Mouse (Mus musculus) heart, embryonic 11.5 days (tissue): ENCODE results near the gene Idh2. TPM values are rescaled to one million over a fixed set of nuclear protein-coding genes. Genes with fewer than 3 reads are reported as not detected.
"Not testable (repeated sequence)": the region's sequence is repeated elsewhere in the genome, so short reads cannot be mapped to it uniquely, and the experiment has no call there.

Experiments used
- ATAC-seq: fragments of 200-750 bp; cut with Nextera tagmentation; replicated peaks from 2 replicates; pipeline ENCODE4 v1.8.0; 2017; ENCODE audit warnings: moderate library complexity; ENCODE audit not compliant: insufficient number of reproducible peaks, low FRiP score, low TSS enrichment
- H3K27ac ChIP-seq: fragments of 300-500 bp; sonication (generic); 2 replicates; pipeline ENCODE4 v1.5.1; 2014; ENCODE audit warnings: mild to moderate bottlenecking, low read depth, low read length
- H3K27me3 ChIP-seq: fragments of 300-500 bp; sonication (generic); 2 replicates; pipeline ENCODE4 v1.6.1; 2014; ENCODE audit warnings: mild to moderate bottlenecking, low read length, mixed read lengths; ENCODE audit not compliant: control insufficient read depth, insufficient read depth
- H3K36me3 ChIP-seq: fragments of 300-500 bp; sonication (generic); 2 replicates; pipeline ENCODE4 v1.6.1; 2014; ENCODE audit warnings: mild to moderate bottlenecking, low read length, moderate library complexity, mixed read lengths; ENCODE audit not compliant: control insufficient read depth, insufficient read depth
- H3K4me1 ChIP-seq: fragments of 300-500 bp; sonication (generic); 2 replicates; pipeline ENCODE4 v1.6.1; 2014; ENCODE audit warnings: low read length; ENCODE audit not compliant: control insufficient read depth, insufficient read depth
- H3K4me2 ChIP-seq: fragments of 300-500 bp; sonication (generic); 2 replicates; pipeline ENCODE4 v1.6.1; 2014; ENCODE audit warnings: mild to moderate bottlenecking, moderate library complexity
- H3K4me3 ChIP-seq: fragments of 300-500 bp; sonication (generic); 2 replicates; pipeline ENCODE4 v1.5.1; 2014; ENCODE audit warnings: low read depth, low read length
- H3K9ac ChIP-seq: fragments of 300-500 bp; sonication (generic); 2 replicates; pipeline ENCODE4 v1.6.1; 2014; ENCODE audit warnings: mild to moderate bottlenecking, low read depth, low read length, moderate library complexity
- H3K9me3 ChIP-seq: fragments of 300-500 bp; sonication (generic); replicated peaks from 2 replicates; pipeline ENCODE4 v1.6.1; 2016; ENCODE audit warnings: low read length; ENCODE audit not compliant: control insufficient read depth
- WGBS: fragments of 180-500 bp; shearing (Covaris S2); extraction: QIAGEN DNeasy Blood & Tissue Kit; methylation state at CpG from one replicate; pipeline ENCODE4 v1.1.7; 2014; ENCODE audit not compliant: insufficient replicate concordance; 5-methylcytosine and 5-hydroxymethylcytosine counted together
- polyA plus RNA-seq: library from polyadenylated mRNA; unstranded; fragments of >200 nt; fragmentation: Nextera tagmentation; extraction: Ambion mirVana; gene quantifications from 2 replicates; pipeline ENCODE4 v1.2.1, GENCODE M21; 2014

The Idh2 gene
- polyA plus RNA-seq, 1 experiment from 2014 or later, result 1,200 TPM

- Histone ChIP-seq H3K4me3 (no peak overlapping the region), H3K27ac (peak overlapping the region; percentile 87), H3K9me3 (no peaks in the 10 kb centered on the region), H3K4me2 (peak overlapping the region; percentile 24), H3K9ac (peak overlapping the region; percentile 46), H3K4me1 (peaks cover 59% of the 10 kb centered on the region), H3K36me3 (no peaks in the 10 kb centered on the region), H3K27me3 (no peaks in the 10 kb centered on the region)
- ATAC-seq, result no peak
- 52% methylated on average over 4 of the region's 4 CpGs for WGBS
Observed at GRCm38 (mm10) chr7:80057002-80057691, 58.0 kb downstream of the Idh2 start.

- Histone ChIP-seq H3K4me2 (no peak overlapping the region), H3K27me3 (no peaks in the 10 kb centered on the region), H3K9ac (no peak overlapping the region), H3K9me3 (no peaks in the 10 kb centered on the region), H3K4me3 (no peak overlapping the region), H3K4me1 (peaks cover 62% of the 10 kb centered on the region), H3K27ac (no peak overlapping the region), H3K36me3 (no peaks in the 10 kb centered on the region)
- 75% methylated on average over 12 of the region's 12 CpGs for WGBS
- ATAC-seq, result no peak
Observed at GRCm38 (mm10) chr7:80055781-80056180, 59.4 kb downstream of the Idh2 start.

GRCm38 (mm10) chr7:80053147-80053546, 62.0 kb downstream of the Idh2 start:
- no peak overlapping the region for H3K27ac ChIP-seq
- peaks cover 42% of the 10 kb centered on the region for H3K4me1 ChIP-seq
- H3K36me3 ChIP-seq, result no peaks in the 10 kb centered on the region
- no peak for ATAC-seq
- no peaks in the 10 kb centered on the region for H3K27me3 ChIP-seq
- no peaks in the 10 kb centered on the region for H3K9me3 ChIP-seq
- no peak overlapping the region for H3K4me3 ChIP-seq
- H3K4me2 ChIP-seq, result no peak overlapping the region
- 85% methylated on average over 9 of the region's 9 CpGs for WGBS
- H3K9ac ChIP-seq, result no peak overlapping the region

GRCm38 (mm10) chr7:80052261-80052660, 62.9 kb downstream of the Idh2 start:
- no peaks in the 10 kb centered on the region for H3K27me3 ChIP-seq
- H3K4me3 ChIP-seq, result no peak overlapping the region
- H3K4me1 ChIP-seq, result peaks cover 41% of the 10 kb centered on the region
- WGBS, result 42% methylated on average over 11 of the region's 11 CpGs
- H3K9me3 ChIP-seq, result no peaks in the 10 kb centered on the region
- H3K9ac ChIP-seq, result peak overlapping the region; percentile 5; the same call in 1 of the 2 replicates
- no peak; the same call in 1 of the 2 replicates for ATAC-seq
- no peaks in the 10 kb centered on the region for H3K36me3 ChIP-seq
- no peak overlapping the region for H3K27ac ChIP-seq
- peak overlapping the region; percentile 22 for H3K4me2 ChIP-seq

- WGBS, result 64% methylated on average over 6 of the region's 6 CpGs
- H3K4me1 ChIP-seq, result peaks cover 41% of the 10 kb centered on the region
- H3K4me3 ChIP-seq, result no peak overlapping the region
- H3K9ac ChIP-seq, result no peak overlapping the region; the same call in 1 of the 2 replicates
- no peak overlapping the region for H3K27ac ChIP-seq
- no peak overlapping the region for H3K4me2 ChIP-seq
- no peaks in the 10 kb centered on the region for H3K36me3 ChIP-seq
- no peaks in the 10 kb centered on the region for H3K27me3 ChIP-seq
- no peaks in the 10 kb centered on the region for H3K9me3 ChIP-seq
- ATAC-seq, result 0 out of 2 replicates have a peak, but pooled peaks have one; percentile 39
Observed at GRCm38 (mm10) chr7:80051835-80052234, 63.4 kb downstream of the Idh2 start.

- not testable (repeated sequence) for H3K27ac ChIP-seq, ATAC-seq, H3K9me3 ChIP-seq, H3K36me3 ChIP-seq, H3K4me3 ChIP-seq, H3K27me3 ChIP-seq, H3K9ac ChIP-seq, H3K4me2 ChIP-seq
- peaks cover 32% of the 10 kb centered on the region for H3K4me1 ChIP-seq
- WGBS, result 85% methylated on average over 1 of the region's 1 CpGs
Observed at GRCm38 (mm10) chr7:80050382-80050781, 64.8 kb downstream of the Idh2 start.

- H3K4me1 ChIP-seq, result peaks cover 39% of the 10 kb centered on the region
- H3K27me3 ChIP-seq, result no peaks in the 10 kb centered on the region
- no peak overlapping the region for H3K4me3 ChIP-seq
- no peaks in the 10 kb centered on the region for H3K9me3 ChIP-seq
- H3K36me3 ChIP-seq, result no peaks in the 10 kb centered on the region
- WGBS, result 70% methylated on average over 2 of the region's 2 CpGs
- H3K4me2 ChIP-seq, result no peak overlapping the region
- no peak for ATAC-seq
- no peak overlapping the region for H3K9ac ChIP-seq
- no peak overlapping the region for H3K27ac ChIP-seq
Observed at GRCm38 (mm10) chr7:80049746-80050145, 65.4 kb downstream of the Idh2 start.

- Histone ChIP-seq H3K4me1 (peaks cover 38% of the 10 kb centered on the region), H3K36me3 (no peaks in the 10 kb centered on the region), H3K9me3 (no peaks in the 10 kb centered on the region), H3K9ac (no peak overlapping the region), H3K4me2 (no peak overlapping the region), H3K27me3 (no peaks in the 10 kb centered on the region), H3K27ac (no peak overlapping the region), H3K4me3 (no peak overlapping the region)
- ATAC-seq, result no peak
- 56% methylated on average over 4 of the region's 4 CpGs for WGBS
Observed at GRCm38 (mm10) chr7:80047041-80047440, 68.2 kb downstream of the Idh2 start.
